Mouse (Mus musculus): Measurements from ENCODE around the gene Srp54a.

- TF ChIP-seq CTCF (IDR thresholded peaks at IDR 0.05; ENCODE audit: low read depth) (no peak), EP300 (optimal IDR thresholded peaks at IDR 0.05) (no peak)
Measured at GRCm38 (mm10) chr12:55041011-55041410, 39.1 kb upstream of the Srp54a start.
